Mouse (Mus musculus): Measurements from ENCODE around the gene Ogfod3.

DNA sequence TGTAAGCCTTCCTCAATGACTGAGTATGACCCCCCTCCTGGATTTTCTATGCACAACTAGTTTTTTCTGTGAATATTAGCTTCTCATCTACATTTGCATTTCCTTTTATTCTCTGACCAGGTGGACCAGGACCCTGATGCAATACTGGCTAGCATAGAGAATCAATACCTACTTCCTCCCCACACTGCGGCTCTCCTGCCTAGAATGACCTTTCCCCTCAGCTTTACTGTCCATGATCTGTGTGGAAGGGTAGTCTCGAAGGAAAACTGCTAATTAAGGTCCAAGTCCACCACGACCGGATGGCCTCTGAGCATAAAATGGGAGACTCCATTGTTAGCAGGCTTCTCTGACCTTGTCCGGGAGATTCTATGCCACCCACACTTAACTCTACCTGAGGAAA, 66.8 kb downstream of the Ogfod3 start:
- TF ChIP-seq CTCF (IDR thresholded peaks at IDR 0.05; ENCODE audit: borderline replicate concordance, control insufficient read depth, extremely low read depth, insufficient read depth, low read length, poor library complexity) (no peak), POLR2A (IDR thresholded peaks at IDR 0.05; ENCODE audit: control insufficient read depth, extremely low read depth, insufficient read depth, low read length, poor library complexity) (no peak)
